Comparison of ENCODE assay signal across 8 mouse cellular contexts in genomic region chr17:25222951-25223601, GRCm38 (mm10). TPM values are rescaled to one million over a fixed set of nuclear protein-coding genes. Genes with fewer than 3 reads are reported as not detected.
DNase-seq lines count a peak whose midpoint lies in the region; ATAC-seq and TF ChIP-seq lines count a peak whose summit lies in the region.

No protein-coding gene starts in this region.

- no peak for ATAC-seq in lung, embryonic 15.5 days (ENCODE audit: borderline replicate concordance, extremely low read depth, low FRiP score, low TSS enrichment)
- ATAC-seq in hindbrain, embryonic 12.5 days (ENCODE audit: low FRiP score): no peak

- no peaks in the 10 kb centered on the region for H3K27me3 ChIP-seq in lung, embryonic 15.5 days
- no peaks in the 10 kb centered on the region for H3K27me3 ChIP-seq in hindbrain, embryonic 12.5 days
- peaks cover 13% of the 10 kb centered on the region for H3K27me3 ChIP-seq in midbrain, embryonic 10.5 days (ENCODE audit: low read depth, poor library complexity, severe bottlenecking)

- 0 out of 2 replicates have a peak, but pooled peaks cover 12% of the 10 kb centered on the region for H3K36me3 ChIP-seq in lung, embryonic 15.5 days
- peaks cover 39% of the 10 kb centered on the region for H3K36me3 ChIP-seq in hindbrain, embryonic 12.5 days
- peaks cover 22% of the 10 kb centered on the region for H3K36me3 ChIP-seq in midbrain, embryonic 10.5 days

- no peaks in the 10 kb centered on the region; the same call in 1 of the 2 replicates for H3K4me1 ChIP-seq in lung, embryonic 15.5 days
- peaks cover 11% of the 10 kb centered on the region for H3K4me1 ChIP-seq in lung, adult 2 months (ENCODE audit: control insufficient read depth, insufficient read depth, low read length)
- H3K4me1 ChIP-seq in hindbrain, embryonic 12.5 days: peaks cover 18% of the 10 kb centered on the region
- H3K4me1 ChIP-seq in midbrain, embryonic 10.5 days: peaks cover 20% of the 10 kb centered on the region

- peak overlapping the region; percentile 77 for H3K4me2 ChIP-seq in lung, embryonic 15.5 days
- H3K4me2 ChIP-seq in hindbrain, embryonic 12.5 days (replicated peaks): peak overlapping the region; percentile 61

- no peak for TF ChIP-seq CTCF in lung, adult 2 months (IDR thresholded peaks at IDR 0.05; ENCODE audit: insufficient read depth, low read length)

- no peak overlapping the region for H3K9ac ChIP-seq in lung, embryonic 15.5 days
- no peak overlapping the region for H3K9ac ChIP-seq in hindbrain, embryonic 12.5 days

- TF ChIP-seq POLR2A in lung, adult 2 months (IDR thresholded peaks at IDR 0.05; ENCODE audit: borderline replicate concordance, extremely low read depth, low read depth, low read length): no peak

- WGBS in lung, embryonic 15.5 days: 46% methylated on average over 6 of the region's 6 CpGs
- 52% methylated on average over 6 of the region's 6 CpGs for WGBS in lung, adult 2 months
- WGBS in hindbrain, embryonic 12.5 days: 41% methylated on average over 6 of the region's 6 CpGs
- WGBS in midbrain, embryonic 10.5 days: 47% methylated on average over 6 of the region's 6 CpGs

- H3K9me3 ChIP-seq in lung, embryonic 15.5 days: no peaks in the 10 kb centered on the region
- H3K9me3 ChIP-seq in hindbrain, embryonic 12.5 days (replicated peaks): no peaks in the 10 kb centered on the region
- H3K9me3 ChIP-seq in midbrain, embryonic 10.5 days (replicated peaks): no peaks in the 10 kb centered on the region

- DNase-seq in lung, adult 2 months: no peak
- DNase-seq in c-Kit-negative CD71-positive TER-119-positive erythroid progenitor cells, embryonic 14.5 days (ENCODE audit: low read depth, low spot score): peak; percentile 71
- DNase-seq in midbrain, embryonic 10.5 days (ENCODE audit: low spot score): no peak
- no peak for DNase-seq in adrenal gland, postnatal 36 days
- no peak for DNase-seq in testis, postnatal 10 days (ENCODE audit: low spot score)
- no peak for DNase-seq in urinary bladder, postnatal 36 days (ENCODE audit: low spot score in 2 of 2)

- no peak overlapping the region for H3K27ac ChIP-seq in lung, embryonic 15.5 days
- no peak overlapping the region for H3K27ac ChIP-seq in hindbrain, embryonic 12.5 days
- H3K27ac ChIP-seq in midbrain, embryonic 10.5 days (replicated peaks): no peak overlapping the region

- H3K4me3 ChIP-seq in lung, embryonic 15.5 days: no peak overlapping the region
- H3K4me3 ChIP-seq in lung, adult 2 months (replicated peaks; ENCODE audit: extremely low read depth, low read depth, low read length): no peak overlapping the region
- H3K4me3 ChIP-seq in hindbrain, embryonic 12.5 days: 0 out of 2 replicates have a peak overlapping the region, but pooled peaks have one; percentile 37
- H3K4me3 ChIP-seq in midbrain, embryonic 10.5 days: peak overlapping the region; percentile 60

RNA-seq across cellular contexts. Expression of gene Gnptg, which starts 16.8 kb away (rescaled TPM):
- polyA plus RNA-seq in lung, embryonic 15.5 days (2015; fragmentation: Nextera tagmentation; extraction: Ambion mirVana): 43.3 and 47.2 TPM in 2 replicates
- polyA plus RNA-seq in lung, adult 2 months (2012; rRNA removed): 46.3 and 55.6 TPM in 2 replicates
- polyA plus RNA-seq in hindbrain, embryonic 12.5 days (2016; fragmentation: Nextera tagmentation; extraction: Ambion mirVana): 59.4 and 59.5 TPM in 2 replicates
- polyA plus RNA-seq in midbrain, embryonic 10.5 days (2016; fragmentation: Nextera tagmentation; extraction: Ambion mirVana): 67.0 and 75.3 TPM in 2 replicates
- 10 to 100 TPM; 41.2 to 43.2 TPM for total RNA-seq in adrenal gland, postnatal 36 days (2021)

RNA-seq across cellular contexts. Expression of gene Tsr3, which starts 16.9 kb away (rescaled TPM):
- polyA plus RNA-seq in lung, embryonic 15.5 days (2015; fragmentation: Nextera tagmentation; extraction: Ambion mirVana): 45.9 and 46.4 TPM in 2 replicates
- polyA plus RNA-seq in lung, adult 2 months (2012; rRNA removed): 16.9 TPM in 2 replicates
- polyA plus RNA-seq in hindbrain, embryonic 12.5 days (2016; fragmentation: Nextera tagmentation; extraction: Ambion mirVana): 60.0 and 61.8 TPM in 2 replicates
- polyA plus RNA-seq in midbrain, embryonic 10.5 days (2016; fragmentation: Nextera tagmentation; extraction: Ambion mirVana): 74.6 and 80.4 TPM in 2 replicates
- total RNA-seq in adrenal gland, postnatal 36 days (2021): 10 to 100 TPM; 23.1 to 29.0 TPM

RNA-seq across cellular contexts. Expression of gene Baiap3, which starts 33.1 kb away (rescaled TPM):
- 0.91 and 1.2 TPM in 2 replicates for polyA plus RNA-seq in lung, embryonic 15.5 days (2015; fragmentation: Nextera tagmentation; extraction: Ambion mirVana)
- polyA plus RNA-seq in lung, adult 2 months (2012; rRNA removed): 23.8 and 28.3 TPM in 2 replicates
- polyA plus RNA-seq in hindbrain, embryonic 12.5 days (2016; fragmentation: Nextera tagmentation; extraction: Ambion mirVana): 5.5 and 5.9 TPM in 2 replicates
- polyA plus RNA-seq in midbrain, embryonic 10.5 days (2016; fragmentation: Nextera tagmentation; extraction: Ambion mirVana): 2.3 and 2.4 TPM in 2 replicates
- total RNA-seq in adrenal gland, postnatal 36 days (2021): 10 to 100 TPM in 1 of 2 experiments, 1 to 10 TPM in 1; 6.9 to 10.7 TPM

RNA-seq across cellular contexts. Expression of gene Unkl, which starts 34.9 kb away (rescaled TPM):
- polyA plus RNA-seq in lung, embryonic 15.5 days (2015; fragmentation: Nextera tagmentation; extraction: Ambion mirVana): 8.6 and 8.8 TPM in 2 replicates
- polyA plus RNA-seq in lung, adult 2 months (2012; rRNA removed): 29.8 and 32.0 TPM in 2 replicates
- polyA plus RNA-seq in hindbrain, embryonic 12.5 days (2016; fragmentation: Nextera tagmentation; extraction: Ambion mirVana): 13.0 and 13.3 TPM in 2 replicates
- 8.4 and 9.7 TPM in 2 replicates for polyA plus RNA-seq in midbrain, embryonic 10.5 days (2016; fragmentation: Nextera tagmentation; extraction: Ambion mirVana)
- total RNA-seq in adrenal gland, postnatal 36 days (2021): 10 to 100 TPM; 16.5 to 17.6 TPM

RNA-seq across cellular contexts. Expression of gene BC003965, which starts 38.7 kb away (rescaled TPM):
- polyA plus RNA-seq in lung, embryonic 15.5 days (2015; fragmentation: Nextera tagmentation; extraction: Ambion mirVana): 32.1 and 33.0 TPM in 2 replicates
- 9.4 and 10.2 TPM in 2 replicates for polyA plus RNA-seq in lung, adult 2 months (2012; rRNA removed)
- polyA plus RNA-seq in hindbrain, embryonic 12.5 days (2016; fragmentation: Nextera tagmentation; extraction: Ambion mirVana): 33.6 and 34.6 TPM in 2 replicates
- 37.3 and 37.7 TPM in 2 replicates for polyA plus RNA-seq in midbrain, embryonic 10.5 days (2016; fragmentation: Nextera tagmentation; extraction: Ambion mirVana)
- total RNA-seq in adrenal gland, postnatal 36 days (2021): 10 to 100 TPM; 18.7 to 20.7 TPM

Comparison
In these comparisons a context has a peak if more than half of its experiments do, and no peak if none do; other contexts are left out.
1. H3K4me3 ChIP-seq: peak in hindbrain, embryonic 12.5 days (single experiment) and midbrain, embryonic 10.5 days (single experiment); none in lung, embryonic 15.5 days (single experiment) and lung, adult 2 months (single experiment).